Mouse (Mus musculus): Measurements from ENCODE around the gene Anxa6. TPM values are rescaled to one million over a fixed set of nuclear protein-coding genes. Genes with fewer than 3 reads are reported as not detected.
A peak's percentile ranks its signal among the peaks of the same experiment; 100 is the strongest.

The Anxa6 gene
- polyA plus RNA-seq, 1 experiment from 2014 or later = 411 TPM

DNA sequence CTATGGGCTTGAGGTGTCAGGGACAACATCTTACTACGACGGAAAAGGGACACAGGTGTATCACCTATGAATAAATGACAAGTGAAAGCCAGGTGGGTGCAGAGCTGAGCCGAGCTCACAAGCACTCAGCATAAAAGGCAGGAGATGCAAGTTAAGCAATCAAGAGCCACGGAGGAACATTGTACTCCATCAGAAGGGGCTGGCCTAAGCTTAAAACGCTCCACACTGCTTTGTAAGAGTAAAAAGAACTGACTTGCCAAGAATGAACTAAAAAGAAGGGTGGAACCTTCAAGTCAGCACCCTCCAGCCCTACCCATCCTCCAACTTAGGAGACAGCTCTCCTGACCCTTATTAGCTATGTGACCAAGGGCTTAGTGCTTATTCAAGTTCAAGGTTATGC, 10.7 kb downstream of the Anxa6 start:
- DNase-seq = peak; percentile 38

DNA sequence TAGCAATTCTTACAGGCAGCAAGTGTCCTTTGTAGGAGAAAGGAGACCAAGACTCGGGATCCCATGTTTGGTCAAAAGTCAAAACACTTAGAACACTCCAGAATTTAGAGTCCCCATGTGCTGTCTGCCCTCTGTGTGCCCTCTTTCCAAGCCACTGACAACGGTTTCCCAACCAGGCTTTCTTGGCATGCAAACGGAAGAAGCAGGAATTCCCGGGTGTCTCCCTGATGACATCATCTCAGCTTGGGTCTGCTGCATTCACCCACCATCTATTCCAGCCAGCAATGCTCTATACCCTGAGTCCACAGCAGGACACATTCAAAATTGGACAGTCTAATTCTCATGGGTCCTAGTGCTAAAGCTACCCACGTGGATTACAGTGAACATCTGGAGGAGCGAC, 11.4 kb downstream of the Anxa6 start:
- no peak for TF ChIP-seq CTCF (IDR thresholded peaks at IDR 0.05; ENCODE audit: low read depth)
- H3K27me3 ChIP-seq (ENCODE audit: insufficient read depth, low read length) = no peaks in the 10 kb centered on the region
- ATAC-seq (ENCODE audit: insufficient read depth) (no peak), DNase-seq (peak; percentile 58)
- H3K9me3 ChIP-seq (ENCODE audit: low read depth, low read length) = no peaks in the 10 kb centered on the region
- peaks cover 39% of the 10 kb centered on the region for H3K4me1 ChIP-seq (ENCODE audit: insufficient read depth)
- no peak overlapping the region for H3K9ac ChIP-seq
- WGBS = 27% methylated on average over 6 of the region's 6 CpGs
- H3K27ac ChIP-seq (ENCODE audit: low read depth) = peak overlapping the region; percentile 99
- peaks cover 53% of the 10 kb centered on the region for H3K36me3 ChIP-seq (ENCODE audit: insufficient read depth)
- H3K4me3 ChIP-seq (ENCODE audit: low read depth, low read length) = no peak overlapping the region
- H3K4me2 ChIP-seq = peak overlapping the region; percentile 48; the same call in 1 of the 2 replicates

More for the DNA sequence above, 10.7 kb downstream of the Anxa6 start:
- Histone ChIP-seq H3K9me3 (ENCODE audit: low read depth, low read length) (no peaks in the 10 kb centered on the region), H3K4me2 (peak overlapping the region; percentile 48), H3K4me3 (ENCODE audit: low read depth, low read length) (peak overlapping the region; percentile 3; the same call in 1 of the 2 replicates), H3K36me3 (ENCODE audit: insufficient read depth) (peaks cover 53% of the 10 kb centered on the region), H3K27ac (ENCODE audit: low read depth) (peak overlapping the region; percentile 99), H3K4me1 (ENCODE audit: insufficient read depth) (peaks cover 42% of the 10 kb centered on the region), H3K27me3 (ENCODE audit: insufficient read depth, low read length) (no peaks in the 10 kb centered on the region), H3K9ac (peak overlapping the region; percentile 33; the same call in 1 of the 2 replicates)
- TF ChIP-seq CTCF (IDR thresholded peaks at IDR 0.05; ENCODE audit: low read depth) = no peak
- 23% methylated on average over 5 of the region's 5 CpGs for WGBS
- 0 out of 2 replicates have a peak, but pooled peaks have one; percentile 2 for ATAC-seq (ENCODE audit: insufficient read depth)

DNA sequence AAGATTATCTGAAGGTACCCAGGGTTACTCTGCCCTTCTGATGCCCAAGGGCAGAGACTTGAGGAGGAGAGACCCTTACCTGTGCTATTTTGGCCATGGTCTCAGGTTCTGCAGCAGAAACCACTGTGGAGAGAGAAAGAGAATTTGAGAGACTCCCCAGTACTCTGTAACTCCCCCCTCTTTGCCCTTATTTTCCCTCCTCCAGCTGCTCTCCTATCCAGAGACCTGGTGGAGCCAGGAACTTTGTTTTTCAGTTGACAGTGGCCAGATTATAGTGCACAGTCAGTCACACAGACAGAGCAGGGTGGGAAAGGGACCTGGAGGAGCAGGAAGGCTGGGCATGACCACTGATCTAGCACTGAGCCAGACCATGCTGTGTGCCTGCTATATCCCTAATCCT, 11.8 kb downstream of the Anxa6 start:
- ATAC-seq (ENCODE audit: insufficient read depth) = no peak
- Histone ChIP-seq H3K4me1 (ENCODE audit: insufficient read depth) (peaks cover 37% of the 10 kb centered on the region), H3K27ac (ENCODE audit: low read depth) (peak overlapping the region; percentile 99; the same call in 1 of the 2 replicates), H3K4me3 (ENCODE audit: low read depth, low read length) (no peak overlapping the region), H3K4me2 (no peak overlapping the region), H3K27me3 (ENCODE audit: insufficient read depth, low read length) (no peaks in the 10 kb centered on the region), H3K36me3 (ENCODE audit: insufficient read depth) (peaks cover 51% of the 10 kb centered on the region), H3K9me3 (ENCODE audit: low read depth, low read length) (no peaks in the 10 kb centered on the region), H3K9ac (no peak overlapping the region)
- no peak for TF ChIP-seq CTCF (IDR thresholded peaks at IDR 0.05; ENCODE audit: low read depth)
- no peak for DNase-seq

DNA sequence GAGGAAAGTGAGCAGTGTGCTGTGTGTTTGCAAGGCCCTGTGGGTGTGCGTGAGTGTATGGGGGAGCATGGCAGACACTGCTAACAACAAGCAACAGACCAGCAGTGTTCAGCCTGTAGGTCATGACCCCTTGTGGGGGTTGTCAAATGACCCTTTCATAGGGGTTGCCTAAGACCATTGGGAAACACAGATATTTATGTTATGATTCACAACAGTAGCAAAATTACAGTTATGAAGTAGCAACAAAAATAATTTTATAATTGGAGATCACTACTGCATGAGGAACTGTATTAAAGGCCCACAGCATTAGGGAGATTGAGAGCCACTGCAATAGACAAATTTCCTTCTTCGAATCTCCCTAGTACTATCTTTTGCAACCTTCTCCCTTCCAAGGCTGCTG, 13.5 kb downstream of the Anxa6 start:
- no peak for ATAC-seq (ENCODE audit: insufficient read depth)
- Histone ChIP-seq H3K36me3 (ENCODE audit: insufficient read depth) (peaks cover 49% of the 10 kb centered on the region), H3K4me2 (no peak overlapping the region), H3K4me1 (ENCODE audit: insufficient read depth) (peaks cover 23% of the 10 kb centered on the region), H3K9ac (no peak overlapping the region), H3K9me3 (ENCODE audit: low read depth, low read length) (no peaks in the 10 kb centered on the region), H3K27me3 (ENCODE audit: insufficient read depth, low read length) (no peaks in the 10 kb centered on the region), H3K27ac (ENCODE audit: low read depth) (no peak overlapping the region), H3K4me3 (ENCODE audit: low read depth, low read length) (no peak overlapping the region)
- 73% methylated on average over 2 of the region's 2 CpGs for WGBS
- no peak for DNase-seq
- no peak for TF ChIP-seq CTCF (IDR thresholded peaks at IDR 0.05; ENCODE audit: low read depth)

DNA sequence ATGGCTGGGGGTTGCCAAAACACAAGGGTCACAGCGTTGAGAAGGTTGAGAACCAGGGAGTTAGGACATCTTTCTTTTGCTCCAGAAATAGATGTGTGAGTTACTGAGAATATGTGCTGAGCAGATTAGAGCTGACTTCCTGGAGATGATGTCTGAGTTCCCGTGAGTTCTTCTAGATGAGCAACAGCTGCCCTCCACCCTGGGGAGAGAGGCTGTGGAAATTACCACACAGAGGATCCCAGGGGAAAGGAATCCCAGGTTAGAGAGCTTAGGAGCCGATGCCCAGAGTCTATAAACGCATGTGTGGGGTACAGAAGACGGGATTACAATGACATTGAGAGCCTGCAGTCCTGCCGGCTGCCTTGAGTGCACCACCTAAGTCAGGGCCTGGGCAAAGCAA, 15.2 kb downstream of the Anxa6 start:
- no peak for TF ChIP-seq CTCF (IDR thresholded peaks at IDR 0.05; ENCODE audit: low read depth)
- Histone ChIP-seq H3K27ac (ENCODE audit: low read depth) (no peak overlapping the region), H3K4me3 (ENCODE audit: low read depth, low read length) (no peak overlapping the region), H3K36me3 (ENCODE audit: insufficient read depth) (peaks cover 66% of the 10 kb centered on the region), H3K4me2 (no peak overlapping the region), H3K9me3 (ENCODE audit: low read depth, low read length) (no peaks in the 10 kb centered on the region), H3K27me3 (ENCODE audit: insufficient read depth, low read length) (no peaks in the 10 kb centered on the region), H3K4me1 (ENCODE audit: insufficient read depth) (peaks cover 10% of the 10 kb centered on the region), H3K9ac (no peak overlapping the region)
- DNase-seq (no peak), ATAC-seq (ENCODE audit: insufficient read depth) (no peak)
- 58% methylated on average over 6 of the region's 6 CpGs for WGBS

DNA sequence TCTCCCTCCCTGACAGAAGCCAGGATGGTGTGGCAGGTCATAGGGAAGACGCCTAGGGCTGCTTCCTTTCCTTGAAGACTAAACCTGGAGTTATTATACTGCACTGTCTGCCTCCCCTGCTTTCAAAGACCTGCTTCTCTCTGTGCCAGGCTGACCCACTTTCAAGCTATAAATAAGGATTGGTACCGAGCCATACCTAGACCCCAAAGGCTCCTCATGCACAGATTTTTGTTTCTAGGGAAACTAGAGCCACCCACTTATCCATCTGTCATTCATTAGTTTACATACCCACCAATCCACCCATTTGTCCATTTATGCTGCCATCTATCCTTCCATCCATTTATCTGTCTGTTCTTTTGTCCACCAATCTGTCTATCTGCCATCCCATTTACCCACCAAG, 16.0 kb downstream of the Anxa6 start:
- ATAC-seq (ENCODE audit: insufficient read depth) = no peak
- peaks cover 74% of the 10 kb centered on the region for H3K36me3 ChIP-seq (ENCODE audit: insufficient read depth)
- no peak for DNase-seq
- no peaks in the 10 kb centered on the region for H3K9me3 ChIP-seq (ENCODE audit: low read depth, low read length)
- H3K4me3 ChIP-seq (ENCODE audit: low read depth, low read length) = no peak overlapping the region
- WGBS = 79% methylated on average over 2 of the region's 2 CpGs
- no peak overlapping the region for H3K27ac ChIP-seq (ENCODE audit: low read depth)
- H3K9ac ChIP-seq = no peak overlapping the region
- peaks cover 3% of the 10 kb centered on the region for H3K4me1 ChIP-seq (ENCODE audit: insufficient read depth)
- no peak for TF ChIP-seq CTCF (IDR thresholded peaks at IDR 0.05; ENCODE audit: low read depth)
- H3K27me3 ChIP-seq (ENCODE audit: insufficient read depth, low read length) = no peaks in the 10 kb centered on the region
- H3K4me2 ChIP-seq = no peak overlapping the region

DNA sequence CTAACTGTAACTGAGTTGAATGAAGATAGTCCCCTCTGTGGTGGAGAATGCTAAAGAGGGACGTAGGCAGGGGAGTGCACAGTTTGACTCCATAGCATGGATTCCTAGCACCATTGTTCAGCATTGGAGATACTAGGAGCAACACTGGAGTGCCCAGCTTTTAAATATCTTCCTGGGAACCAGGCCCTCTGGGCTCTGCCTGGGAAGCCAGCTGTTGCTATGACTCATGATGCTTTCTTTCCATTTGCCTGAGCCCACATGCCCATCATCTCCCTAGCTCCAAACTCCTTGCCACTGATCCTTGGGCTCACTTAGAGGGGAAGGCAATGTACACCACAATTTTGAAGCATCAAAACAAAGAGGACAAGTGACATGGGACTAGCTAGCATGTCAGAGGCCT, 16.5 kb downstream of the Anxa6 start:
- Histone ChIP-seq H3K4me3 (ENCODE audit: low read depth, low read length) (no peak overlapping the region), H3K9ac (no peak overlapping the region), H3K27me3 (ENCODE audit: insufficient read depth, low read length) (no peaks in the 10 kb centered on the region), H3K4me1 (ENCODE audit: insufficient read depth) (no peaks in the 10 kb centered on the region), H3K27ac (ENCODE audit: low read depth) (no peak overlapping the region), H3K36me3 (ENCODE audit: insufficient read depth) (peaks cover 79% of the 10 kb centered on the region), H3K9me3 (ENCODE audit: low read depth, low read length) (no peaks in the 10 kb centered on the region), H3K4me2 (no peak overlapping the region)
- no peak for TF ChIP-seq CTCF (IDR thresholded peaks at IDR 0.05; ENCODE audit: low read depth)
- 83% methylated on average over 1 of the region's 1 CpGs for WGBS
- ATAC-seq (ENCODE audit: insufficient read depth) (no peak), DNase-seq (no peak)
